9 mouse cellular contexts compared by ENCODE assay signal in genomic region chr6:59020346-59020745, GRCm38 (mm10). TPM values are rescaled to one million over a fixed set of nuclear protein-coding genes. Genes with fewer than 3 reads are reported as not detected.
DNase-seq lines count a peak whose midpoint lies in the region.
"Had no signal": no experiment of that assay in that cellular context is flagged by ENCODE, and none has a peak within 500 bp of the region (broad histone marks: within the 10 kb centered on the region; RNA-seq: fewer than 3 reads in every experiment).

No protein-coding gene starts in this region.

- intact Hi-C loops in gastrocnemius, postnatal 14 days (cut with DNase I; ENCODE audit: low total_unique reads): loop anchor here (5.0 kb wide), 1 partner anchor 162 kb away; no protein-coding TSS in a partner anchor

- peak; percentile 10 for DNase-seq in gastrocnemius, postnatal 14 days
- no peak for DNase-seq in gastrocnemius, postnatal 4 days (ENCODE audit: low spot score in 2 of 2)
- DNase-seq in urinary bladder, postnatal 25 days (ENCODE audit: low spot score): peak; percentile 27
- DNase-seq in urinary bladder, postnatal 4 days (ENCODE audit: low spot score in 2 of 2): no peak
- DNase-seq in kidney, postnatal 4 days: peak; percentile 58 to 63
- DNase-seq in right cerebral cortex, postnatal 25 days: no peak
- no peak for DNase-seq in frontal cortex, postnatal 14 days (ENCODE audit: low spot score in 2 of 2)
- DNase-seq in spleen, postnatal 4 days (ENCODE audit: low spot score in 2 of 2): no peak

RNA-seq across cellular contexts. Expression of gene Fam13a, which starts 4.0 kb away (rescaled TPM):
- 1 to 10 TPM; 7.7 to 8.5 TPM for total RNA-seq in gastrocnemius, postnatal 14 days (2021)
- total RNA-seq in gastrocnemius, postnatal 4 days (2021): 10 to 100 TPM; 11.9 to 13.2 TPM
- total RNA-seq: MEL had no signal

Comparison
In these comparisons a context has a peak if more than half of its experiments do, and no peak if none do; other contexts are left out.
1. DNase-seq: peak in gastrocnemius, postnatal 14 days (single experiment), urinary bladder, postnatal 25 days (single experiment) and kidney, postnatal 4 days (2 of 2); none in gastrocnemius, postnatal 4 days (0 of 2), urinary bladder, postnatal 4 days (0 of 2), right cerebral cortex, postnatal 25 days (single experiment), frontal cortex, postnatal 14 days (0 of 2) and spleen, postnatal 4 days (0 of 2).